Mouse (Mus musculus) hindbrain, embryonic 12.5 days (tissue): ENCODE measurements around the gene Rbm42. TPM values are rescaled to one million over a fixed set of nuclear protein-coding genes. Genes with fewer than 3 reads are reported as not detected.
A peak's percentile ranks its signal among the peaks of the same experiment; 100 is the strongest.

ENCODE experiments used
- ATAC-seq: fragments of 200-750 bp; cut with Nextera tagmentation; 2 replicates; pipeline ENCODE4 v1.8.0; 2017; ENCODE audit warnings: moderate TSS enrichment; ENCODE audit not compliant: low FRiP score
- H3K27ac ChIP-seq: fragments of 300-500 bp; sonication (generic); 2 replicates; pipeline ENCODE4 v1.5.1; 2016; ENCODE audit warnings: mild to moderate bottlenecking
- H3K27me3 ChIP-seq: fragments of 300-500 bp; sonication (generic); 2 replicates; pipeline ENCODE4 v1.6.1; 2016; ENCODE audit warnings: mild to moderate bottlenecking
- H3K36me3 ChIP-seq: fragments of 300-500 bp; sonication (generic); 2 replicates; pipeline ENCODE4 v1.6.1; 2016; ENCODE audit warnings: mild to moderate bottlenecking
- H3K4me1 ChIP-seq: fragments of 300-500 bp; sonication (generic); 2 replicates; pipeline ENCODE4 v1.6.1; 2016
- H3K4me2 ChIP-seq: fragments of 300-500 bp; sonication (generic); replicated peaks from 2 replicates; pipeline ENCODE4 v1.6.1; 2016; ENCODE audit warnings: mild to moderate bottlenecking
- H3K4me3 ChIP-seq: fragments of 300-500 bp; sonication (generic); 2 replicates; pipeline ENCODE4 v1.5.1; 2016; ENCODE audit warnings: mild to moderate bottlenecking
- H3K9ac ChIP-seq: fragments of 300-500 bp; sonication (generic); 2 replicates; pipeline ENCODE4 v1.6.1; 2016; ENCODE audit warnings: mild to moderate bottlenecking, moderate library complexity
- H3K9me3 ChIP-seq: fragments of 300-500 bp; sonication (generic); replicated peaks from 2 replicates; pipeline ENCODE4 v1.6.1; 2016; ENCODE audit warnings: mild to moderate bottlenecking
- WGBS: fragments of 180-500 bp; shearing (Covaris S2); methylation state at CpG from one replicate; pipeline ENCODE4 v1.1.7; 2016; 5-methylcytosine and 5-hydroxymethylcytosine counted together
- polyA plus RNA-seq: library from polyadenylated mRNA; unstranded; fragments of >200 nt; fragmentation: Nextera tagmentation; extraction: Ambion mirVana; gene quantifications from 2 replicates; pipeline ENCODE4 v1.2.1, GENCODE M21; 2016

The Rbm42 gene
- 153 and 160 TPM in 2 replicates for polyA plus RNA-seq

DNA sequence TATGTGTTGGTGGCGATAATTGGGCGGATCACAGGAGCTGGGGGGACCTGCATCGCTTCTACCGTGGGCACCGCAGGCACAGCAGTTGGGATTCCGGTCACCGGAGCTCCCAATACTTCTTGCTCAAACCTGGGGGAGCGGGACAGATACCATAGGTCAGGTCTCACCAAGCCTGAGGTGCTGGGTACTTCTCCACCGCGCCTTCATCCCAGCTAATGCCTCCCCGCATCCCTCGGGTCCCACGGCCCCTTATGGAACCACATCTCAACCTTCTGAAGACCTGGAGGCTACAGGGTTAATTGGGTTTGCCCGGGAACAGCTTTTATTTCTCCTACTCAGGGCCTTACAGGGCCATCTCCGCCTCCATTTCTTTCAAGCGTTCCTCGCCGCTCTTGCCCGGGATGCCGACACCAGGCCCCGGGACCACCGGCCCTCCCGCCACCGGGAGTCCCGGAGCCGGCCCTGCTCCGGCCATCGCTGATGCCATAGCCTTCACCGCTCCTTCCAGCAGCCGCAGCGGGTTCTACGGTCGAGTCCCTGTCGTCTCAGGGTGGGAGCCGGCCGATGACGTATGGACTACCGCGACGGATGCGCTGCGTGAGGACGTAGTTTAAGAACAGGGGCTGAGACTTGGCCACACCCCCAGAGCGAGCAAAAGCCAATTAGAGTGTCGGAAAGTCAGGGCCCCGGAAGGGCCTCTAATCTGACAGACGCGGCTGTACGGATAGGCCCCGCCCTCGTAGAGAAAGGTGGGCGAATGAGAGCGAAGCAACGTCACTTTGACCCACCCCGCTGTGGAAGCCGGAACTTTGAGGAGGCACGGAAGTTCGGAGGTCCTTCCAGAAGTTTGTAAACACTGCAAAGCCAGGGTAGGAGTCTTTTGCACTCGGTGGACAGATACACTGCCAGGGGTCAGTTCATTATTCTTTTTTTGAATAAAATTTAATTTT is at the start of gene Rbm42:
Gene Rbm42 (minus strand): TSS at position 727 of the 950 bp plus-strand sequence.
- Histone ChIP-seq H3K36me3 (peaks cover 55% of the 10 kb centered on the region), H3K27me3 (no peaks in the 10 kb centered on the region), H3K4me2 (peak within 1 kb of the TSS; percentile 93), H3K9me3 (no peaks in the 10 kb centered on the region), H3K27ac (peak within 1 kb of the TSS; percentile 76), H3K4me3 (peak within 1 kb of the TSS; percentile 89), H3K4me1 (peaks cover 9% of the 10 kb centered on the region), H3K9ac (peak within 1 kb of the TSS; percentile 95)
- peak; percentile 100 for ATAC-seq
- WGBS: 2% methylated on average over 59 of the region's 59 CpGs

- Histone ChIP-seq H3K4me1 (no peaks in the 10 kb centered on the region), H3K27me3 (no peaks in the 10 kb centered on the region), H3K9ac (no peak within 1 kb of the TSS), H3K9me3 (no peaks in the 10 kb centered on the region), H3K4me2 (no peak within 1 kb of the TSS), H3K27ac (no peak within 1 kb of the TSS), H3K36me3 (no peaks in the 10 kb centered on the region), H3K4me3 (no peak within 1 kb of the TSS)
- ATAC-seq: no peak
- 37% methylated on average over 9 of the region's 9 CpGs for WGBS
Observed at GRCm38 (mm10) chr7:30698589-30698988, 48.5 kb upstream of the Rbm42 start, which contains the start of gene 2200002J24Rik. TSS of gene 2200002J24Rik (plus strand) at chr7:30698926.

- no peak overlapping the region for H3K9ac ChIP-seq
- ATAC-seq: no peak
- H3K4me1 ChIP-seq: no peaks in the 10 kb centered on the region
Observed at GRCm38 (mm10) chr7:30698101-30698500, 48.0 kb upstream of the Rbm42 start.

DNA sequence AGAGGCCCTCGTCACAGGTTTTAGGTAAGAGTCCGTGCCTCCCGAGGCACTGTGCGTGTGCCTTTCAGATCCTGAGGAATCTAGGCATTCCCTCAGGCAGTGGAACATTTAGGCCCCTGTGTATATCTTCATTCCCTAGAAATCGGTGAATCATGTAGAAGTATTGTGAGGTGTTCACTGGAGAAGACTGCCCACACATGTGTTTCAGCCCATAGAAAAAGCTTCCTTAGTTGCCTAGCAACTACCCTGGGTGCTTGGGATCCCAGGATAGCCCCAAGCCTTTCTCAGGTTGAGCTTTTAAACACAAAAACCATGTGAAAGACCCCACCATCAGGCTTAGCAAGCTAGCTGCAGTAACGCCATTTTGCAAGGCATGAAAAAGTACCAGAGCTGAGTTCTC is 38.2 kb upstream of the Rbm42 start:
- no peak overlapping the region for H3K27ac ChIP-seq
- no peaks in the 10 kb centered on the region for H3K9me3 ChIP-seq
- WGBS: 70% methylated on average over 6 of the region's 6 CpGs
- H3K36me3 ChIP-seq: no peaks in the 10 kb centered on the region
- H3K4me1 ChIP-seq: no peaks in the 10 kb centered on the region
- ATAC-seq: no peak
- no peak overlapping the region for H3K9ac ChIP-seq
- no peak overlapping the region for H3K4me2 ChIP-seq
- peaks cover 21% of the 10 kb centered on the region for H3K27me3 ChIP-seq
- no peak overlapping the region for H3K4me3 ChIP-seq

More at GRCm38 (mm10) chr7:30698101-30698500, 48.0 kb upstream of the Rbm42 start:
- no peaks in the 10 kb centered on the region for H3K27me3 ChIP-seq
- H3K27ac ChIP-seq: no peak overlapping the region
- H3K4me3 ChIP-seq: no peak overlapping the region
- 64% methylated on average over 5 of the region's 5 CpGs for WGBS
- no peaks in the 10 kb centered on the region for H3K36me3 ChIP-seq
- H3K9me3 ChIP-seq: no peaks in the 10 kb centered on the region
- H3K4me2 ChIP-seq: no peak overlapping the region

DNA sequence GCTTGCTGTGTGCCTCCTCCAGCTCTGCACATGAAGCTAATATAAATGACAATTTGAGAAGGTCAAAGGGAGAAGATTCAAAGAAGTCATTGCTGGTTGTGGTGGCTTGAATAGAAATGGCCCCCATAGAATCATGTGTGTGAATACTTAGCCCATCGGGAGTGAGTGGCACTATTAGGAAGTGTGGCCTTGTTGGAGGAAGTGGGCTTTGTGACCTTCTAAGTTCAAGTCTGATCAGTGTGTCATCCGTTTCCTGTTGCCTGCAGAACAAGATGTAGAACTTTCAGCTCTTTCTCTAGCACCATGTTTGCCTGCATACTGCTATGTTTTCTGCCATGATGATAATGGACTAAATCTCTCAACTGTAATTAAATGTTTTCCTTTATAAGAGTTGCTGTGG is 33.3 kb upstream of the Rbm42 start:
- WGBS: 84% methylated on average over 2 of the region's 2 CpGs
- Histone ChIP-seq H3K27ac (no peak overlapping the region), H3K4me1 (no peaks in the 10 kb centered on the region), H3K4me2 (no peak overlapping the region), H3K36me3 (no peaks in the 10 kb centered on the region), H3K9me3 (no peaks in the 10 kb centered on the region), H3K9ac (no peak overlapping the region), H3K27me3 (peaks cover 21% of the 10 kb centered on the region), H3K4me3 (no peak overlapping the region)
- ATAC-seq: no peak

GRCm38 (mm10) chr7:30681897-30682296 is 31.8 kb upstream of the Rbm42 start:
- no peak overlapping the region for H3K9ac ChIP-seq
- H3K27me3 ChIP-seq: peaks cover 6% of the 10 kb centered on the region
- no peak overlapping the region for H3K27ac ChIP-seq
- no peak for ATAC-seq
- WGBS: 71% methylated on average over 5 of the region's 5 CpGs
- no peak overlapping the region for H3K4me3 ChIP-seq
- H3K36me3 ChIP-seq: no peaks in the 10 kb centered on the region
- no peak overlapping the region for H3K4me2 ChIP-seq
- no peaks in the 10 kb centered on the region for H3K4me1 ChIP-seq
- H3K9me3 ChIP-seq: no peaks in the 10 kb centered on the region

DNA sequence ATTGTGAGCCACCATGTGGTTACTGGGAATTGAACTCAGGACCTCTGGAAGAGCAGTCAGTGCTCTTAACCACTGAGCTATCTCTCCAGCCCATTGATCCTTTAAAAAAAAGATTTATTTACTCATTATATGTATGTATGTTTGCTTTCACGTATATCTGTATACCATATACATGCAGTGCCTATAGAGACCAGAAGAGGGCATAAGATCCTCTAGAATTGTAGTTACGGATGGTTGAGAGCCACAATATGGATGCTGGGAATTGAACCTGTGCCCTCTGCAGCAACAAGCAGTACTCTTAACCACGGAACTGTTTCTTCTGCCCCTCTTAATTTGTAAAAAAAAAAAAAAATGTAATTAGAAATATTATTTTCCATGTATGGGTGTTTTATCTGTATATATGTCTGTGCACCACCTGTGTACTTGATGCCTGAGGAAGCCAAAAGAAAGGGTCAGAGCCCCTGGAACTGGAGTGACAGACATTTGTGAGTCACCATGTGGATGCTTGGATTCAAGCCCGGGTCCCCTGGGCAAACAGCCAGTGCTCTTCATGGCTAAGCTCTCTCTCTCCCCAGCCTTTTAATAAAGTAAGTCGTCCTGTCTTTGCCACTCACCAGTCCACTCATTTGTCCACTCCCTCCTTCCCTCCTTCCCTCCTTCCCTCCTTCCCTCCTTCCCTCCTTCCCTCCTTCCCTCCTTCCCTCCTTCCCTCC is 28.3 kb upstream of the Rbm42 start:
- Histone ChIP-seq H3K4me2 (no peak overlapping the region), H3K36me3 (no peaks in the 10 kb centered on the region)

GRCm38 (mm10) chr7:30671480-30671879 is 21.4 kb upstream of the Rbm42 start, which contains the start of gene Pmis2:
TSS of gene Pmis2 (minus strand) at chr7:30671605.
- H3K27ac ChIP-seq: no peak within 1 kb of the TSS
- H3K27me3 ChIP-seq: 0 out of 2 replicates have a peak, but pooled peaks cover 7% of the 10 kb centered on the region
- no peak within 1 kb of the TSS for H3K4me2 ChIP-seq
- ATAC-seq: no peak
- no peak within 1 kb of the TSS for H3K9ac ChIP-seq
- no peaks in the 10 kb centered on the region for H3K4me1 ChIP-seq
- no peaks in the 10 kb centered on the region for H3K36me3 ChIP-seq
- no peaks in the 10 kb centered on the region; the same call in 1 of the 2 replicates for H3K9me3 ChIP-seq
- 72% methylated on average over 9 of the region's 9 CpGs for WGBS
- no peak within 1 kb of the TSS for H3K4me3 ChIP-seq

More for the DNA sequence above, 28.3 kb upstream of the Rbm42 start:
- WGBS: 77% methylated on average over 5 of the region's 5 CpGs
- Histone ChIP-seq H3K9ac (no peak overlapping the region), H3K4me3 (no peak overlapping the region), H3K4me1 (no peaks in the 10 kb centered on the region), H3K27me3 (peaks cover 2% of the 10 kb centered on the region; the same call in 1 of the 2 replicates), H3K27ac (no peak overlapping the region), H3K9me3 (no peaks in the 10 kb centered on the region)
- no peak for ATAC-seq

GRCm38 (mm10) chr7:30669229-30669628 is 19.1 kb upstream of the Rbm42 start:
- no peak overlapping the region for H3K9ac ChIP-seq
- no peak overlapping the region for H3K4me2 ChIP-seq
- H3K36me3 ChIP-seq: no peaks in the 10 kb centered on the region
- no peak overlapping the region for H3K27ac ChIP-seq
- H3K27me3 ChIP-seq: 0 out of 2 replicates have a peak, but pooled peaks cover 5% of the 10 kb centered on the region
- no peaks in the 10 kb centered on the region; the same call in 1 of the 2 replicates for H3K9me3 ChIP-seq
- peaks cover 10% of the 10 kb centered on the region for H3K4me1 ChIP-seq
- WGBS: 40% methylated on average over 3 of the region's 3 CpGs
- no peak overlapping the region for H3K4me3 ChIP-seq
- ATAC-seq: no peak

GRCm38 (mm10) chr7:30665321-30665720 is 15.2 kb upstream of the Rbm42 start:
- Histone ChIP-seq H3K27me3 (0 out of 2 replicates have a peak, but pooled peaks cover 5% of the 10 kb centered on the region), H3K4me3 (peak overlapping the region; percentile 59), H3K9me3 (no peaks in the 10 kb centered on the region), H3K27ac (peak overlapping the region; percentile 70), H3K36me3 (peaks cover 17% of the 10 kb centered on the region), H3K4me1 (peaks cover 13% of the 10 kb centered on the region), H3K9ac (peak overlapping the region; percentile 72), H3K4me2 (peak overlapping the region; percentile 85)
- ATAC-seq: peak; percentile 71; the same call in 1 of the 2 replicates
- 10% methylated on average over 11 of the region's 11 CpGs for WGBS

DNA sequence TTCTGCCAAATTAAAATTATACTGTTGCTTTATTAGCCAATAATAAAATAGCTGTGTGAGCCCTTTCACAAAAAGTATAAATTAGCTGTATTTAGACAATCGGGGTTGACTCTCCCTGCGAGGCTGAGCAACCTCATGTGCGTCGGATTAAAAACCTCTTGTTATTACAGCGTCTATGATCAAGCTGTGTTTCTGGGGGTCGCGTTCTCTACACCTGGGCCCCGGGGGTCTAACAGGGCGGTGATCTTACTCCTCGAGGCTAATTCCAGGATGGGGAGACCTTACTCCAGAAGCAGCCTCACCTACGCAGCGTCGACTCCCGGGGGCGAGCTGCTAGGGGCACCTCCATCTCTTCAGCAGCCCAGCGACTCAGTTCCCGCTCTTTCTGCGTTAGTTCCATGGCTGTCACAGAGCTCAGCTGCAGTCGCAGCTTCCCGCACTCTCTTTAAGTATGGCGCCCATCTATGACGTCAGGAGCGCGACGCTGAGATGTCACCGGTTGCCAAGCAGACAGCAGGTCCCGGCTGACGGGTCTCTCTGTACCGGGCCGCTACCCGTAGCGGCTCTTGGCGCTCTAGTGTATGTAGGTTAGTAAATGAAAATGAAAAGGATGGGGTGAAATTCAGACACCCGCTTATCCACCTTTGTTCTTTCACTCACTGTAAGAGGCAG is 14.5 kb upstream of the Rbm42 start, which contains the start of gene Haus5:
Gene Haus5 (minus strand): TSS at position 466 of the 672 bp plus-strand sequence.
- ATAC-seq: peak; percentile 93
- Histone ChIP-seq H3K4me1 (peaks cover 13% of the 10 kb centered on the region), H3K4me2 (peak within 1 kb of the TSS; percentile 85), H3K36me3 (peaks cover 24% of the 10 kb centered on the region), H3K27me3 (0 out of 2 replicates have a peak, but pooled peaks cover 5% of the 10 kb centered on the region), H3K27ac (peak within 1 kb of the TSS; percentile 70), H3K4me3 (peak within 1 kb of the TSS; percentile 59), H3K9me3 (no peaks in the 10 kb centered on the region), H3K9ac (peak within 1 kb of the TSS; percentile 72)
- 1% methylated on average over 34 of the region's 34 CpGs for WGBS
